Mouse (Mus musculus): Measurements from ENCODE around the gene Dnm1.

The Dnm1 gene

GRCm38 (mm10) chr2:32339912-32340642, 13.1 kb downstream of the Dnm1 start:
- in situ Hi-C loops (cut with MboI), result no loop called here

GRCm38 (mm10) chr2:32335888-32336287, 17.2 kb downstream of the Dnm1 start:
- in situ Hi-C loops (cut with MboI), result no loop called here

- in situ Hi-C loops (cut with MboI), result no loop called here
Measured at GRCm38 (mm10) chr2:32332159-32332558, 21.0 kb downstream of the Dnm1 start.

GRCm38 (mm10) chr2:32329531-32329930, 23.6 kb downstream of the Dnm1 start:
- in situ Hi-C loops (cut with MboI), result no loop called here

GRCm38 (mm10) chr2:32328911-32329460, 24.2 kb downstream of the Dnm1 start:
- in situ Hi-C loops (cut with MboI), result no loop called here

- in situ Hi-C loops (cut with MboI), result no loop called here
Measured at GRCm38 (mm10) chr2:32327200-32327599, 25.9 kb downstream of the Dnm1 start.

- in situ Hi-C loops (cut with MboI), result no loop called here
Measured at GRCm38 (mm10) chr2:32325342-32325741, 27.8 kb downstream of the Dnm1 start.

GRCm38 (mm10) chr2:32324322-32324721, 28.8 kb downstream of the Dnm1 start:
- in situ Hi-C loops (cut with MboI), result no loop called here

GRCm38 (mm10) chr2:32322754-32323741, 30.1 kb downstream of the Dnm1 start:
- in situ Hi-C loops (cut with MboI), result no loop called here

- in situ Hi-C loops (cut with MboI), result no loop called here
Measured at GRCm38 (mm10) chr2:32321591-32322298, 31.4 kb downstream of the Dnm1 start.

- in situ Hi-C loops (cut with MboI), result no loop called here
Measured at GRCm38 (mm10) chr2:32320721-32321120, 32.4 kb downstream of the Dnm1 start.

- in situ Hi-C loops (cut with MboI), result no loop called here
Measured at GRCm38 (mm10) chr2:32319586-32320580, 33.3 kb downstream of the Dnm1 start.

- in situ Hi-C loops (cut with MboI), result no loop called here
Measured at GRCm38 (mm10) chr2:32318709-32319585, 34.2 kb downstream of the Dnm1 start.

GRCm38 (mm10) chr2:32317791-32318417, 35.2 kb downstream of the Dnm1 start:
- in situ Hi-C loops (cut with MboI), result no loop called here

GRCm38 (mm10) chr2:32316887-32317656, 36.1 kb downstream of the Dnm1 start:
- in situ Hi-C loops (cut with MboI), result no loop called here

GRCm38 (mm10) chr2:32315751-32316150, 37.4 kb downstream of the Dnm1 start:
- in situ Hi-C loops (cut with MboI), result no loop called here

- in situ Hi-C loops (cut with MboI), result no loop called here
Measured at GRCm38 (mm10) chr2:32314831-32315230, 38.3 kb downstream of the Dnm1 start.

GRCm38 (mm10) chr2:32312318-32312964, 40.7 kb downstream of the Dnm1 start:
- in situ Hi-C loops (cut with MboI), result no loop called here

Measured in mature B cell (primary cell).